Mouse (Mus musculus) thymus, adult 2 months (tissue): Measurements from ENCODE around the gene Klhl33. TPM values are rescaled to one million over a fixed set of nuclear protein-coding genes. Genes with fewer than 3 reads are reported as not detected.

Source experiments
- DNase-seq: peaks from one replicate; pipeline ENCODE4 v3.0.0; 2021
- H3K27ac ChIP-seq: fragments of 200-500 bp; 2 replicates; pipeline ENCODE4 v1.5.1; 2012; ENCODE audit warnings: low read length, control low read depth; ENCODE audit not compliant: control insufficient read depth, insufficient read depth
- H3K27me3 ChIP-seq: fragments of 200-500 bp; 2 replicates; pipeline ENCODE4 v1.6.1; 2012; ENCODE audit warnings: mild to moderate bottlenecking, low read length, moderate library complexity, mixed read lengths; ENCODE audit not compliant: control insufficient read depth, insufficient read depth
- H3K36me3 ChIP-seq: fragments of 200-500 bp; 2 replicates; pipeline ENCODE4 v1.6.1; 2012; ENCODE audit warnings: mild to moderate bottlenecking, low read length, moderate library complexity; ENCODE audit not compliant: control insufficient read depth, insufficient read depth
- H3K4me1 ChIP-seq: fragments of 200-500 bp; replicated peaks from 2 replicates; pipeline ENCODE4 v1.6.1; 2012; ENCODE audit warnings: low read length; ENCODE audit not compliant: control insufficient read depth, insufficient read depth
- H3K4me3 ChIP-seq: fragments of 200-500 bp; 2 replicates; pipeline ENCODE4 v1.5.1; 2012; ENCODE audit warnings: mild to moderate bottlenecking, low read length, control low read depth, moderate library complexity; ENCODE audit not compliant: control insufficient read depth, insufficient read depth
- CTCF ChIP-seq: fragments of 200-500 bp; IDR thresholded peaks from 2 replicates; pipeline ENCODE4 v1.5.1; 2012; ENCODE audit warnings: mild to moderate bottlenecking, control low read depth, low read length, moderate library complexity, borderline replicate concordance; ENCODE audit not compliant: control insufficient read depth, poor library complexity, insufficient read depth; ENCODE audit errors: extremely low read depth
- POLR2A ChIP-seq: fragments of 200-500 bp; IDR thresholded peaks from 2 replicates; pipeline ENCODE4 v1.6.1; 2012; ENCODE audit warnings: mild to moderate bottlenecking, low read length, control low read depth, moderate library complexity; ENCODE audit not compliant: control insufficient read depth, poor library complexity, insufficient read depth; ENCODE audit errors: extremely low read depth
- WGBS: fragments of 180-500 bp; shearing (Covaris S2); methylation state at CpG from one replicate; pipeline ENCODE4 v1.1.7; 2018; 5-methylcytosine and 5-hydroxymethylcytosine counted together
- polyA plus RNA-seq: library from polyadenylated mRNA; depleted of rRNA; stranded (reverse); fragments of >200 nt; gene quantifications from 2 replicates; pipeline ENCODE4 v1.2.3, GENCODE M21; 2012

The Klhl33 gene
- polyA plus RNA-seq, 1 experiment: 1.0 TPM

DNA sequence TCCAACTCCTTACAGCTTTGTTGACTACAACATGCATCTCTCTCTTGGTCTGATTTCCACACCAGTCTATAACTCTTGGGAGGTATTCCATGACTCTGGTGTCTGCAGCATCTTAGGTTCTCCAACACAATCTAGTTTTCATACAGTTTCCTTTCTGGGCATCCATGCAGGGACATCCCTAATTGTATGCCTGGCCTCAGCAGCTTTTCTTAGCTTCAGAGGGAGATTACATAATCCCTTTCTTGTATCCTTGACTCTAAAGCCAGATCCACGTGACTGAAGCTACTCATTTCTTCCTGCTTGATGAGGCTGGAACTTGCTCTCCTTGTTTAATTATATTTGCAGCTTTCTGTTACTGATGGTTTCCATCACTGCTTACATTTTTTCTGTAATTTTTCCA is 39.3 kb upstream of the Klhl33 start:
- WGBS: 88% methylated on average over 1 of the region's 1 CpGs
- Histone ChIP-seq H3K4me3 (no peak overlapping the region), H3K27ac (no peak overlapping the region), H3K4me1 (peaks cover under 1% of the 10 kb centered on the region; the same call in 1 of the 2 replicates), H3K36me3 (no peaks in the 10 kb centered on the region), H3K27me3 (no peaks in the 10 kb centered on the region)
- TF ChIP-seq POLR2A (no peak), CTCF (no peak)
- DNase-seq: no peak

DNA sequence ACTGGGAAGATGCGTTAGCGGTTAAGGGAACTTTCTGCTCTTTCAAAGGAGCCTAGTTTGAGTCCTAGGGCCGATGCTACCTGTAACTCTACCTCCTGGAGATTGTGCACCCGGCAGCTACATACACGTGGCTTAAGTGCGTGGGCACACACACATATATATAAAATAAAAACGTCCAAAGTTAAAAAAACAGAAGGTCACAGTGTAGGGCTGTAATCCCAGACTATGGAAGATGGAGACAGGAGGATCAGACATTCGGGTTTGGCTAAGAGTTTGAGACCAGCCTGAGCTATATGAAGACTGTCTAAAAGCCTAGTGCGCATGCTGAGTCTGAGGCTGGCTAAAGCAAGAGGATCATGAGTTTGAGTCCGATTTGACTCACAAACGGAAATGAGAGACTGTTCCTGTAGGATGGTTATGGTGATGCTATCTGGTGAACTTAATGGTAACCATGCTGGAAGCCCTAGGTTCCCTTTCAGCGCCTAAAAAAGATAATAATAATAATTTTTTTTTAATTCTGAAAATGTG is 34.2 kb upstream of the Klhl33 start:
- no peak for DNase-seq
- H3K27ac ChIP-seq: peak overlapping the region; percentile 21; the same call in 1 of the 2 replicates
- peak overlapping the region; percentile 49 for H3K4me3 ChIP-seq
- no peak for TF ChIP-seq CTCF
- TF ChIP-seq POLR2A: no peak
- peaks cover 10% of the 10 kb centered on the region for H3K36me3 ChIP-seq
- H3K27me3 ChIP-seq: no peaks in the 10 kb centered on the region
- 22% methylated on average over 12 of the region's 12 CpGs for WGBS
- H3K4me1 ChIP-seq: peaks cover 6% of the 10 kb centered on the region

DNA sequence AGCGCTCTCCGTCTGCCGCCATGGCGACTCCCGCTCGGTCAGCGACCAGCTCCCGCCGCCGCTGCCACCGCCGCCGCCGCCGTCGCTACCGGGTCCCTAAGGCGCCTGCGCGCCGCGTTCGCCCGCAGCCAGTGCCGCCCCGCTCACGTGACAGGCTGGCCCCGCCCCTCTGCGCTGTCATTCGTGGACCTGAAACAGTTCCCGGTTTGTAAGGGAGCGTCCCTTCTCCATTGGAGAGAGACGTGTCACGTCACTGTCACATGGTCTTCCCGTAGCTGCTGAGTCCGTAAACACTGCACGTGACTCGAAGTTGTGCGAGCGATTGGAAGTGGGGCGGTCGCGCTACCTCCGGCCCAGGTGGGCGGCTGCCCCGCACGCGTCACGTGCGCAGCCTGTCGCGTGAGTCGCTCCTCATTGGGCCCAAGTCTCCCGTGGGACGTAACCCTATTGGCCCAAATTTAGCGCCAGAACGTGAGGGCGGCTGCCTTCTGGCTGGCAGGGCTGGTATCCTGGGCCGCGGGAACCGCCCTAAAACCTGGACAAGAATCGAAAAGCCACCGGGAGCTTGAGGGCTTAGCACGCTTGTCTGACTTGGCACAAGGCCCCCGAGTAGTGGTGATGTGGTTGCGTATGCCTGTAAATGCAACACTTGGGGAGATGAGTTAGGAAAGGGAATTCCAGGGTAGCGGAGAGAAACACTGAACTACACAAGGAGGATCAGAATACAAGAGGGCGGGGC is 33.6 kb upstream of the Klhl33 start, which contains the start of the genes Pip4p1 and Pnp:
TSS of gene Pip4p1 (minus strand) at position 103 of the 739 bp plus-strand sequence.
TSS of gene Pnp (plus strand) at position 329 of the 739 bp plus-strand sequence.
- TF ChIP-seq CTCF (no peak; the same call in 1 of the 2 replicates), POLR2A (peak; percentile 86)
- Histone ChIP-seq H3K27me3 (no peaks in the 10 kb centered on the region), H3K27ac (peak within 1 kb of the TSS; percentile 21; the same call in 1 of the 2 replicates), H3K4me3 (peak within 1 kb of the TSS; percentile 71), H3K36me3 (peaks cover 10% of the 10 kb centered on the region), H3K4me1 (peaks cover 6% of the 10 kb centered on the region)
- DNase-seq: peak; percentile 100
- under 1% methylated on average over 68 of the region's 68 CpGs for WGBS

DNA sequence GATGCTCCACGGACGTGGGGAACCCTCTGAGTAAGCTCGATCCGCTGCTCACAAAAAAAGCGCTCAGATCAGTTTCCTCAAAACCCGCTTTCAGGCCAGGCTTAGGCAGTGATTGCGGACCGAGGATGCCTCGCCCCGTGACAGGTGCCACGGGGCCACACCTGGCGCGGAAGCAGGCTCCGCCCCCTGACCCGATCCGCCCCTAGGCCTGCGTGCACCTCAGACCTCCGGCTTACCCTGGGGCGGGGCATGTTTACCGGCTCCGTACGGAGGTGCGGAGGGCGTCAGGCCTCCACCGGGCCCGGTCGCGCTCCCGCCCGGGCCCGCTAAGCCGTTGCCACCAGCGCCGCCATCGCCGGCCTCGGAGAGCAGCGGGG is 33.1 kb upstream of the Klhl33 start:
- WGBS: under 1% methylated on average over 38 of the region's 38 CpGs
- Histone ChIP-seq H3K4me3 (peak overlapping the region; percentile 71), H3K27me3 (no peaks in the 10 kb centered on the region), H3K36me3 (peaks cover 10% of the 10 kb centered on the region), H3K4me1 (peaks cover 9% of the 10 kb centered on the region), H3K27ac (peak overlapping the region; percentile 19; the same call in 1 of the 2 replicates)
- peak; percentile 73 for DNase-seq
- no peak for TF ChIP-seq POLR2A
- TF ChIP-seq CTCF: no peak

GRCm38 (mm10) chr14:50929951-50930350 is 32.6 kb upstream of the Klhl33 start:
- peaks cover 10% of the 10 kb centered on the region for H3K36me3 ChIP-seq
- peaks cover 9% of the 10 kb centered on the region for H3K4me1 ChIP-seq
- 7% methylated on average over 10 of the region's 10 CpGs for WGBS
- no peaks in the 10 kb centered on the region for H3K27me3 ChIP-seq
- no peak for DNase-seq
- TF ChIP-seq CTCF (no peak), POLR2A (no peak)
- H3K27ac ChIP-seq: peak overlapping the region; percentile 19; the same call in 1 of the 2 replicates
- peak overlapping the region; percentile 71 for H3K4me3 ChIP-seq

- H3K4me3 ChIP-seq: no peak overlapping the region
- no peaks in the 10 kb centered on the region for H3K27me3 ChIP-seq
- TF ChIP-seq POLR2A (no peak), CTCF (no peak)
- no peak for DNase-seq
- no peak overlapping the region for H3K27ac ChIP-seq
- H3K4me1 ChIP-seq: peaks cover 9% of the 10 kb centered on the region
- H3K36me3 ChIP-seq: peaks cover 10% of the 10 kb centered on the region
- WGBS: 96% methylated on average over 3 of the region's 3 CpGs
Observed at GRCm38 (mm10) chr14:50927366-50927765, 30.1 kb upstream of the Klhl33 start.
